Mouse (Mus musculus) MEL (cell line): ENCODE data around the gene Klra17.

Experiments used
- CHD2 ChIP-seq: IDR thresholded peaks from 2 replicates; pipeline ENCODE4 v1.6.1; 2011; ENCODE audit warnings: low read length, improper control_type of control experiment
- CTCF ChIP-seq, 3 experiments: IDR thresholded peaks in 2 of 3; conservative IDR thresholded peaks in 1 of 3; 2 replicates each; pipeline ENCODE4 v1.5.1; 2011 to 2012; ENCODE audit warnings: low read length in 3 of 3, low read depth in 2 of 3, mild to moderate bottlenecking in 2 of 3, improper control_type of control experiment in 1 of 3, inconsistent platforms in 1 of 3, mixed read lengths in 1 of 3, moderate library complexity in 1 of 3; ENCODE audit not compliant: control insufficient read depth in 1 of 3, insufficient read depth in 1 of 3, poor library complexity in 1 of 3, severe bottlenecking in 1 of 3
- E2F4 ChIP-seq: IDR thresholded peaks from 2 replicates; pipeline ENCODE4 v1.6.1; 2011; ENCODE audit warnings: low read depth, low read length, improper control_type of control experiment, borderline replicate concordance
- EP300 ChIP-seq, 2 experiments: IDR thresholded peaks; 2 replicates each; pipeline ENCODE4 v1.6.1; 2011; ENCODE audit warnings: improper control_type of control experiment in 2 of 2, low read length in 2 of 2, low read depth in 1 of 2, mild to moderate bottlenecking in 1 of 2
- GABPA ChIP-seq: IDR thresholded peaks from 2 replicates; pipeline ENCODE4 v1.6.1; 2012; ENCODE audit warnings: low read depth, mild to moderate bottlenecking, inconsistent platforms, low read length, improper control_type of control experiment, moderate library complexity
- MYC ChIP-seq: IDR thresholded peaks from 2 replicates; pipeline ENCODE4 v1.6.1; 2011; ENCODE audit warnings: low read depth, mild to moderate bottlenecking, low read length, improper control_type of control experiment, moderate library complexity
- POLR2A ChIP-seq, 2 experiments: IDR thresholded peaks; 2 replicates each; pipeline ENCODE4 v1.6.1; 2011 to 2012; ENCODE audit warnings: low read length in 2 of 2, mild to moderate bottlenecking in 2 of 2, control low read depth in 1 of 2, improper control_type of control experiment in 1 of 2, low read depth in 1 of 2, moderate library complexity in 1 of 2; ENCODE audit not compliant: control insufficient read depth in 1 of 2, insufficient read depth in 1 of 2, poor library complexity in 1 of 2
- UBTF ChIP-seq: IDR thresholded peaks from 2 replicates; pipeline ENCODE4 v1.6.1; 2012; ENCODE audit warnings: low read depth, mild to moderate bottlenecking, inconsistent platforms, low read length, improper control_type of control experiment, moderate library complexity, borderline replicate concordance; ENCODE audit not compliant: insufficient read depth
- USF1 ChIP-seq: IDR thresholded peaks from 2 replicates; pipeline ENCODE4 v1.6.1; 2014; ENCODE audit warnings: low read depth, mild to moderate bottlenecking, inconsistent platforms, low read length, improper control_type of control experiment, moderate library complexity

GRCm38 (mm10) chr6:129817731-129818130 lies 58.7 kb downstream of the Klra17 start:
- TF ChIP-seq POLR2A (IDR thresholded peaks at IDR 0.05; ENCODE audit: control insufficient read depth in 1 of 2, insufficient read depth in 1 of 2, low read depth in 1 of 2, low read length in 2 of 2, poor library complexity in 1 of 2) (no peak), GABPA (no peak), USF1 (no peak), UBTF (no peak), CHD2 (no peak), MYC (no peak), E2F4 (no peak), CTCF (IDR thresholded peaks at IDR 0.05 in 2 of 3, conservative IDR thresholded peaks at IDR 0.05 in 1 of 3; ENCODE audit: control insufficient read depth in 1 of 3, insufficient read depth in 1 of 3, low read depth in 2 of 3, low read length in 3 of 3, poor library complexity in 1 of 3, severe bottlenecking in 1 of 3) (no peak), EP300 (IDR thresholded peaks at IDR 0.05; ENCODE audit: low read depth in 1 of 2, low read length in 2 of 2) (no peak)
